Mouse (Mus musculus) neural tube, embryonic 13.5 days (tissue): ENCODE results near the gene Diras1. TPM values are rescaled to one million over a fixed set of nuclear protein-coding genes. Genes with fewer than 3 reads are reported as not detected.

ENCODE experiments used
- ATAC-seq: fragments of 200-750 bp; cut with Nextera tagmentation; 2 replicates; pipeline ENCODE4 v1.8.0; 2017; ENCODE audit warnings: low read depth, mild to moderate bottlenecking, moderate TSS enrichment, moderate library complexity
- H3K27ac ChIP-seq: fragments of 300-500 bp; sonication (generic); replicated peaks from 2 replicates; pipeline ENCODE4 v1.5.1; 2015; ENCODE audit warnings: moderate library complexity, mild to moderate bottlenecking, inconsistent platforms
- H3K27me3 ChIP-seq: fragments of 300-500 bp; sonication (generic); 2 replicates; pipeline ENCODE4 v1.6.1; 2015; ENCODE audit warnings: mild to moderate bottlenecking, inconsistent platforms
- H3K36me3 ChIP-seq: fragments of 300-500 bp; sonication (generic); 2 replicates; pipeline ENCODE4 v1.6.1; 2015; ENCODE audit warnings: mild to moderate bottlenecking, inconsistent platforms
- H3K4me1 ChIP-seq: fragments of 300-500 bp; sonication (generic); replicated peaks from 2 replicates; pipeline ENCODE4 v1.6.1; 2015; ENCODE audit warnings: inconsistent platforms
- H3K4me2 ChIP-seq: fragments of 300-500 bp; sonication (generic); 2 replicates; pipeline ENCODE4 v1.6.1; 2015; ENCODE audit warnings: inconsistent platforms, mild to moderate bottlenecking, moderate library complexity
- H3K4me3 ChIP-seq: fragments of 300-500 bp; sonication (generic); 2 replicates; pipeline ENCODE4 v1.5.1; 2015; ENCODE audit warnings: mild to moderate bottlenecking, inconsistent platforms
- H3K9ac ChIP-seq: fragments of 300-500 bp; sonication (generic); 2 replicates; pipeline ENCODE4 v1.6.1; 2015; ENCODE audit warnings: moderate library complexity, mild to moderate bottlenecking, inconsistent platforms
- H3K9me3 ChIP-seq: fragments of 300-500 bp; sonication (generic); 2 replicates; pipeline ENCODE4 v1.6.1; 2016; ENCODE audit warnings: inconsistent platforms
- WGBS: fragments of 180-500 bp; shearing (Covaris S2); methylation state at CpG from one replicate; pipeline ENCODE4 v1.1.7; 2015; 5-methylcytosine and 5-hydroxymethylcytosine counted together
- polyA plus RNA-seq: library from polyadenylated mRNA; unstranded; fragments of >200 nt; fragmentation: Nextera tagmentation; extraction: Ambion mirVana; gene quantifications from 2 replicates; pipeline ENCODE4 v1.2.1, GENCODE M21; 2015

Diras1 gene
- polyA plus RNA-seq, 1 experiment from 2014 or later = 38.7 TPM

- Histone ChIP-seq H3K4me1 (peaks cover 9% of the 10 kb centered on the region), H3K4me3 (no peak overlapping the region), H3K4me2 (no peak overlapping the region), H3K27me3 (peaks cover 38% of the 10 kb centered on the region), H3K27ac (no peak overlapping the region), H3K36me3 (no peaks in the 10 kb centered on the region), H3K9me3 (no peaks in the 10 kb centered on the region), H3K9ac (no peak overlapping the region)
- no peak for ATAC-seq
- 59% methylated on average over 4 of the region's 4 CpGs for WGBS
These were observed 43.1 kb downstream of the Diras1 start for GRCm38 (mm10) chr10:80982381-80982780.

- ATAC-seq = no peak
- H3K4me1 ChIP-seq = peaks cover 9% of the 10 kb centered on the region
- no peak overlapping the region for H3K27ac ChIP-seq
- 59% methylated on average over 7 of the region's 7 CpGs for WGBS
- H3K9me3 ChIP-seq = no peaks in the 10 kb centered on the region
- no peak overlapping the region for H3K9ac ChIP-seq
- peaks cover 31% of the 10 kb centered on the region for H3K27me3 ChIP-seq
- H3K4me2 ChIP-seq = no peak overlapping the region
- H3K36me3 ChIP-seq = no peaks in the 10 kb centered on the region
- H3K4me3 ChIP-seq = no peak overlapping the region
These were observed 43.8 kb downstream of the Diras1 start for GRCm38 (mm10) chr10:80981564-80982112.

- 87% methylated on average over 11 of the region's 11 CpGs for WGBS
- H3K9ac ChIP-seq = no peak overlapping the region
- 0 out of 2 replicates have a peak, but pooled peaks cover 4% of the 10 kb centered on the region for H3K27me3 ChIP-seq
- H3K4me1 ChIP-seq = peaks cover 14% of the 10 kb centered on the region
- no peaks in the 10 kb centered on the region for H3K9me3 ChIP-seq
- no peak overlapping the region for H3K27ac ChIP-seq
- no peak overlapping the region for H3K4me3 ChIP-seq
- ATAC-seq = no peak
- no peak overlapping the region for H3K4me2 ChIP-seq
- H3K36me3 ChIP-seq = no peaks in the 10 kb centered on the region
These were observed 50.0 kb downstream of the Diras1 start for GRCm38 (mm10) chr10:80975478-80975877.

GRCm38 (mm10) chr10:80973722-80974121, 51.7 kb downstream of the Diras1 start:
- Histone ChIP-seq H3K4me3 (no peak overlapping the region), H3K9ac (no peak overlapping the region), H3K4me1 (peaks cover 14% of the 10 kb centered on the region), H3K9me3 (no peaks in the 10 kb centered on the region), H3K36me3 (no peaks in the 10 kb centered on the region), H3K27me3 (0 out of 2 replicates have a peak, but pooled peaks cover 4% of the 10 kb centered on the region), H3K4me2 (no peak overlapping the region), H3K27ac (no peak overlapping the region; the same call in 1 of the 2 replicates)
- no peak for ATAC-seq
- 77% methylated on average over 1 of the region's 1 CpGs for WGBS

- Histone ChIP-seq H3K4me3 (no peak overlapping the region), H3K4me1 (peaks cover 17% of the 10 kb centered on the region), H3K27ac (no peak overlapping the region)
These were observed 53.1 kb downstream of the Diras1 start for GRCm38 (mm10) chr10:80972071-80972987.

GRCm38 (mm10) chr10:80971533-80971932, 53.9 kb downstream of the Diras1 start:
- no peak; the same call in 1 of the 2 replicates for ATAC-seq
- WGBS = 79% methylated on average over 15 of the region's 15 CpGs
- 0 out of 2 replicates have a peak, but pooled peaks cover 4% of the 10 kb centered on the region for H3K27me3 ChIP-seq

More at GRCm38 (mm10) chr10:80972071-80972987, 53.1 kb downstream of the Diras1 start:
- peak; percentile 56 for ATAC-seq
- 0 out of 2 replicates have a peak, but pooled peaks cover 4% of the 10 kb centered on the region for H3K27me3 ChIP-seq
- WGBS = 49% methylated on average over 11 of the region's 11 CpGs
- no peaks in the 10 kb centered on the region for H3K36me3 ChIP-seq
- no peak overlapping the region for H3K4me2 ChIP-seq
- no peaks in the 10 kb centered on the region for H3K9me3 ChIP-seq
- no peak overlapping the region for H3K9ac ChIP-seq

GRCm38 (mm10) chr10:80970159-80970558, 55.3 kb downstream of the Diras1 start:
- Histone ChIP-seq H3K27me3 (0 out of 2 replicates have a peak, but pooled peaks cover 4% of the 10 kb centered on the region), H3K27ac (no peak overlapping the region), H3K4me3 (no peak overlapping the region), H3K4me1 (peaks cover 23% of the 10 kb centered on the region), H3K9ac (no peak overlapping the region), H3K36me3 (no peaks in the 10 kb centered on the region), H3K9me3 (no peaks in the 10 kb centered on the region), H3K4me2 (no peak overlapping the region)
- no peak for ATAC-seq
- WGBS = 80% methylated on average over 8 of the region's 8 CpGs

More at GRCm38 (mm10) chr10:80971533-80971932, 53.9 kb downstream of the Diras1 start:
- Histone ChIP-seq H3K4me3 (no peak overlapping the region), H3K27ac (no peak overlapping the region), H3K9me3 (no peaks in the 10 kb centered on the region), H3K4me1 (peaks cover 23% of the 10 kb centered on the region), H3K9ac (no peak overlapping the region), H3K4me2 (no peak overlapping the region), H3K36me3 (no peaks in the 10 kb centered on the region)

Other genes with a start within 250 kb of the Diras1 start
- gene Sf3a2, start 227.5 kb downstream of the Diras1 start, polyA plus RNA-seq = 67.5 and 71.0 TPM in 2 replicates
- 128 and 137 TPM in 2 replicates for gene Plekhj1, start 227.0 kb downstream of the Diras1 start, polyA plus RNA-seq
- 0.11 TPM in 1 of 2 replicates, not detected in the other for gene Amh, start 220.4 kb downstream of the Diras1 start, polyA plus RNA-seq
- 0.76 and 1.1 TPM in 2 replicates for gene Jsrp1, start 212.2 kb downstream of the Diras1 start, polyA plus RNA-seq
- 1,173 and 1,183 TPM in 2 replicates for gene Oaz1, start 199.0 kb downstream of the Diras1 start, polyA plus RNA-seq
- gene Lingo3, start 181.6 kb downstream of the Diras1 start, polyA plus RNA-seq = 2.3 and 3.2 TPM in 2 replicates
- 199 and 218 TPM in 2 replicates for gene Lsm7, start 170.5 kb downstream of the Diras1 start, polyA plus RNA-seq
- gene Sppl2b, start 170.4 kb downstream of the Diras1 start, polyA plus RNA-seq = 62.0 and 66.2 TPM in 2 replicates
- gene Tmprss9, start 153.8 kb downstream of the Diras1 start, polyA plus RNA-seq = 0.08 and 0.31 TPM in 2 replicates
- 328 and 331 TPM in 2 replicates for gene Timm13, start 124.7 kb downstream of the Diras1 start, polyA plus RNA-seq
- 38.3 and 41.6 TPM in 2 replicates for gene Lmnb2, start 107.4 kb downstream of the Diras1 start, polyA plus RNA-seq
- gene Gadd45b, start 95.6 kb downstream of the Diras1 start, polyA plus RNA-seq = 8.8 and 9.0 TPM in 2 replicates
- gene Gng7, start 10.7 kb downstream of the Diras1 start, polyA plus RNA-seq = 16.2 and 17.4 TPM in 2 replicates
- 40.9 and 44.2 TPM in 2 replicates for gene Slc39a3, start 11.8 kb upstream of the Diras1 start, polyA plus RNA-seq
- gene Sgta, start 34.5 kb upstream of the Diras1 start, polyA plus RNA-seq = 283 and 286 TPM in 2 replicates
- gene Thop1, start 44.4 kb upstream of the Diras1 start, polyA plus RNA-seq = 47.4 and 48.4 TPM in 2 replicates
- 0.27 and 0.90 TPM in 2 replicates for gene Creb3l3, start 73.2 kb upstream of the Diras1 start, polyA plus RNA-seq
- 217 and 244 TPM in 2 replicates for gene Map2k2, start 80.3 kb upstream of the Diras1 start, polyA plus RNA-seq
- gene Zbtb7a, start 109.6 kb upstream of the Diras1 start, polyA plus RNA-seq = 12.2 and 14.9 TPM in 2 replicates
- 60.0 and 77.5 TPM in 2 replicates for gene Pias4, start 142.3 kb upstream of the Diras1 start, polyA plus RNA-seq
- gene Eef2, start 151.0 kb upstream of the Diras1 start, polyA plus RNA-seq = 532 and 537 TPM in 2 replicates
- 79.1 and 80.9 TPM in 2 replicates for gene Dapk3, start 157.3 kb upstream of the Diras1 start, polyA plus RNA-seq
- not detected in 2 replicates for gene 4930442H23Rik, start 158.2 kb upstream of the Diras1 start, polyA plus RNA-seq
- not detected in 2 replicates for gene Nmrk2, start 176.4 kb upstream of the Diras1 start, polyA plus RNA-seq
- gene Atcay, start 205.2 kb upstream of the Diras1 start, polyA plus RNA-seq = 58.1 and 62.3 TPM in 2 replicates
- gene Zfr2, start 207.5 kb upstream of the Diras1 start, polyA plus RNA-seq = 21.7 and 21.8 TPM in 2 replicates
- 10.5 and 13.0 TPM in 2 replicates for gene Matk, start 227.3 kb upstream of the Diras1 start, polyA plus RNA-seq
- gene Mrpl54, start 241.3 kb upstream of the Diras1 start, polyA plus RNA-seq = 145 and 150 TPM in 2 replicates
- gene Apba3, start 241.3 kb upstream of the Diras1 start, polyA plus RNA-seq = 33.7 and 36.1 TPM in 2 replicates